Mouse (Mus musculus): ENCODE measurements around the gene Nudt9.

Nudt9 gene

DNA sequence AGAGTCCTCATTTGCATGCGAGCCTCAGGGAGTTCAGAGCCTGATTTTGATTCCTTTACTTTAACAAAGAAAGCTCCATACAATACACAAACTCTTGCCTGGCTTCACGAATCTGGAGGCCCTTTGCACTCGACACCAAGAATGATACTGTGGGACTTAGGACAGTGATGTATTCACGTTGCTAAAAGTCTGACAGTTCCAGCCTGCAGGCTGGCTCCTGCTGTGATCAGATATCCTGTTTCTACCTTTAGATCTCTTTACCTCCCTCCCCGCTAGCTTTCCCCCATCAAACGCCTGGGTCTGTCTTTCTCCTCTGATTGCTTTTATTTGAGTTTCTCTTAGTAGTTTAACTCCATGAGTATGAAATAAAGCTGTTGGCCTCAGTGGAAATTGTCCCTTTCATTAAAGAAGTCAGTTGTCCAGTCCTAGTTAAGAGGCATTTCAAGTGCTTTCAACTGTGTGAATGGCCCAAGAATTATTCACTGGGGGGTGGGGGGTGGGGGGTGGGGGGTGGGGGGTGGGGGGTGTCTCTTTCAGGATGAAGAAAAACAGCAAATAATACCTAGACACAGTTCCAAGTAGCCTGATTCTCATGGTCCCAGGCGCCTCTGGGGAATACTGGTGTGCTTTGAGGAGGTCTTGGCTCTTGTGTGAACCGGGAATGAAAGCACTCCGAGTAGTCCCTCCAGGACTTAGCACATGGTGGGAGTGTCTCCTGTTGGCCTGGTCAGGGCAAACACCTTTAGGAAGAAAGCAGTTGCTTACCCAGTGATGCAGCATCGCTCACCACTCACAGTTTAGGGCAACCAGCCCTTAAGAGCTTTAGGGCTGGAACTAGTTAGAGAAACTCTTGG, 55.8 kb downstream of the Nudt9 start:
- TF ChIP-seq CTCF (conservative IDR thresholded peaks at IDR 0.05; ENCODE audit: low read length) (no peak), NANOG (IDR thresholded peaks at IDR 0.05; ENCODE audit: borderline replicate concordance, low read length) (no peak), POU5F1 (IDR thresholded peaks at IDR 0.05; ENCODE audit: borderline replicate concordance, low read length) (no peak)
- peaks cover 41% of the 10 kb centered on the region for H3K4me1 ChIP-seq (replicated peaks; ENCODE audit: low read depth, low read length)

DNA sequence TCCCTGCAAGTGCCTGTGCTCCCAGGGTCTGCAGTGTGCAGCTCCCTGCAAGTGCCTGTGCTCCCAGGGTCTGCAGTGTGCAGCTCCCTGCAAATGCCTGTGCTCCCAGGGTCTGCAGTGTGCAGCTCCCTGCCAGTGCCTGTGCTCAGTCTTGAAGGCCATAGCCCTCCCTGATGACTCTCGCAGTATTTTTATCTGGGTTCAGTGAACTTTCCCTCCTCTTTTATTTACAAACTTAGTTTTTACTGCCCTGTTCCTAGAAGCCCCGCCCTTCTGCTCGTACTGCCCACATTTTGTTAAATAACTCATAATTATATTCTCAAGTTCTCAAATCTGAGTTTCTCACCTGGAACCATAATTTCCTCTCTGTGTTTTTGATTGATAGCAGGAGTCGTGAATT, 57.1 kb downstream of the Nudt9 start:
- Histone ChIP-seq H3K4me3 (replicated peaks; ENCODE audit: low read length) (no peak overlapping the region), H3K9me3 (ENCODE audit: low read length) (no peaks in the 10 kb centered on the region)
- TF ChIP-seq CTCF (conservative IDR thresholded peaks at IDR 0.05; ENCODE audit: low read length) (no peak), NANOG (IDR thresholded peaks at IDR 0.05; ENCODE audit: borderline replicate concordance, low read length) (no peak), POU5F1 (IDR thresholded peaks at IDR 0.05; ENCODE audit: borderline replicate concordance, low read length) (no peak)

More for the DNA sequence above, 55.8 kb downstream of the Nudt9 start:
- Histone ChIP-seq H3K36me3 (ENCODE audit: insufficient read depth, low read length) (no peaks in the 10 kb centered on the region), H3K27me3 (ENCODE audit: insufficient read depth, low read length) (no peaks in the 10 kb centered on the region), H3K4me3 (replicated peaks; ENCODE audit: low read length) (no peak overlapping the region), H3K9me3 (ENCODE audit: low read length) (no peaks in the 10 kb centered on the region)

DNA sequence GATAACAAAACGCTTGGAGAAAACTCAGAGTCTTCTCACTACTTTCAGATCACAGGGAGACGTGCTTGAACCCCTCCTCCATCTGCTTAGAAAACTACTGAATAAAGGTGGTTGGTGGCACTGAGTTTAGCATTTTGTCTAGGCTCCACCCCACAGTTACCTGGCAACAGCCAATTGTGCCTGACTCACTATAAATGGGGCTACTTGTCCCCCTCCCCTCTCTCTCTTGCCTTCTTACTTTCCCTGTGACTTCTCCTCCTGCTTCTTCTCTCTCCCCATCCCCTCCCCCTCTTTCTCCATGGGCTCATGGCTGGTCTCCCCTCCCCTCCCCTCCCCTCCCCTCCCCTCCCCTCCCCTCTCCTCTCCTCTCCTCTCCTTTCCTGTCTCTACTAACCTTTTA, 58.0 kb downstream of the Nudt9 start:
- Histone ChIP-seq H3K9me3 (ENCODE audit: low read length) (no peaks in the 10 kb centered on the region), H3K27me3 (ENCODE audit: insufficient read depth, low read length) (no peaks in the 10 kb centered on the region), H3K4me1 (replicated peaks; ENCODE audit: low read depth, low read length) (peaks cover 63% of the 10 kb centered on the region), H3K36me3 (ENCODE audit: insufficient read depth, low read length) (no peaks in the 10 kb centered on the region), H3K4me3 (replicated peaks; ENCODE audit: low read length) (no peak overlapping the region)
- no peak for TF ChIP-seq NANOG (IDR thresholded peaks at IDR 0.05; ENCODE audit: borderline replicate concordance, low read length)
- TF ChIP-seq POU5F1 (IDR thresholded peaks at IDR 0.05; ENCODE audit: borderline replicate concordance, low read length) = no peak

More for the DNA sequence above, 57.1 kb downstream of the Nudt9 start:
- Histone ChIP-seq H3K36me3 (ENCODE audit: insufficient read depth, low read length) (no peaks in the 10 kb centered on the region), H3K27me3 (ENCODE audit: insufficient read depth, low read length) (no peaks in the 10 kb centered on the region), H3K4me1 (replicated peaks; ENCODE audit: low read depth, low read length) (peaks cover 54% of the 10 kb centered on the region)

DNA sequence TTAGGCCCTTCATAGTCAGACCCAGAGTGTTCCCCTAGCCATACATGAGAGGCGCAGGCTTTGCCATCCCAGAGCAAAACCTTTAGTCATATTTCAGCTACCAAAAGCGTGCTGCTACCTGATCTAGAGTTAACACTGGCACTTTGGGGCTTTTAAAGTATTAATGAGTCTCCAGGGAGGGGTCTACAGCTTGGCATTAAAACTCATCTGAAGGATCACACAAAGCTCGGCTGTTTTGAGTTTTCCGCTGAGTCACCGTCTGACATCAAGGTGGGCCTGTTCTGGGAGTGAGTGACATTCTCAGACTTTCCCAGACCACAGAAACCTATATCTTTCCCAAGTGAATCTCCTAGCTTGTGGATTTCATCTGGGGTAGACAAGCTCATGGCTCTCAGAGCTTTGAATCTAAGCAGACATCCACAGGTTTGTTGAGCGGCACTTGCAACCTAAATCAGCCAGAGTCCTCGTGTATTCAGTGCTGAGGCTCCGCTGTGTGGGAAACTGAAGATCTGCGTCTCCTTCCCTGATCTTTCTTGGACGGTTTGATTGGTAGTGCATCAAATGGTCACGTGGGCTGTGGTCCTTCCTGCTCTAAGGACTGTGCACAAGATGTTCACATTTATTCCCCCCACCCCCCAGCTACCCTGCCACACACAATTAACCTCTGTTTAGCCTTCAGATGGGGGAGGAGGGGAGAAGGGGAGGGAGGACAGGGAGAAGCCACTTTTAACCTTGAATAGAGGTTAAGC, 62.2 kb downstream of the Nudt9 start:
- Histone ChIP-seq H3K9me3 (ENCODE audit: low read length) (no peaks in the 10 kb centered on the region), H3K4me3 (replicated peaks; ENCODE audit: low read length) (peak overlapping the region; percentile 29), H3K27me3 (ENCODE audit: insufficient read depth, low read length) (no peaks in the 10 kb centered on the region), H3K4me1 (replicated peaks; ENCODE audit: low read depth, low read length) (peaks cover 89% of the 10 kb centered on the region), H3K36me3 (ENCODE audit: insufficient read depth, low read length) (no peaks in the 10 kb centered on the region)
- TF ChIP-seq NANOG (IDR thresholded peaks at IDR 0.05; ENCODE audit: borderline replicate concordance, low read length) (no peak), POU5F1 (IDR thresholded peaks at IDR 0.05; ENCODE audit: borderline replicate concordance, low read length) (no peak), CTCF (conservative IDR thresholded peaks at IDR 0.05; ENCODE audit: low read length) (no peak)

DNA sequence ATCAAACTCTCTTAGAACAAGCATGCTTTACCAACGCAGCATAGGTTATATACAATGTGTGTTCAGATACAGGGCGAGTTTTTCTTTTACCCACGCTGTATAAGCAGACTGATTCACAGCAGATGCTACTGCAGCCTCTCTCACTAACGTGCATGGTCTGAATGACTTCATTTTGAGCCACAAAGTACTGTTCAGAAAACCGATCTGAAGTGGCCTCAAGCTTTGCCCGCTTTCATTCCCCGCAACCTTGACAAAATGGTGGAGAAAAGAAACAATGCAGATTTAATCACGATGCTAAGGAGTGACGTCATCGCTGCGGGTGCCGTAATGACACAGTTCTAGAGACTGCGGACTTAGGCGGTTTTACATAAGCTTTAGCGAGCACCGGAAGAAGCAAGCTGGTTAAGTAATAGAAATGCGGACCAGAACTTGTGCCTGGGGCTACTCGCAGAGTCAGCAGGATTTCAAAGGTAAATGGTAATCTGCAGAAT, 62.8 kb downstream of the Nudt9 start:
- H3K4me1 ChIP-seq (replicated peaks; ENCODE audit: low read depth, low read length) = peaks cover 89% of the 10 kb centered on the region
- H3K27me3 ChIP-seq (ENCODE audit: insufficient read depth, low read length) = no peaks in the 10 kb centered on the region
- H3K36me3 ChIP-seq (ENCODE audit: insufficient read depth, low read length) = no peaks in the 10 kb centered on the region
- no peak for TF ChIP-seq NANOG (IDR thresholded peaks at IDR 0.05; ENCODE audit: borderline replicate concordance, low read length)
- no peak for TF ChIP-seq POU5F1 (IDR thresholded peaks at IDR 0.05; ENCODE audit: borderline replicate concordance, low read length)
- TF ChIP-seq CTCF (conservative IDR thresholded peaks at IDR 0.05; ENCODE audit: low read length) = no peak
- peak overlapping the region; percentile 29 for H3K4me3 ChIP-seq (replicated peaks; ENCODE audit: low read length)
- H3K9me3 ChIP-seq (ENCODE audit: low read length) = no peaks in the 10 kb centered on the region

DNA sequence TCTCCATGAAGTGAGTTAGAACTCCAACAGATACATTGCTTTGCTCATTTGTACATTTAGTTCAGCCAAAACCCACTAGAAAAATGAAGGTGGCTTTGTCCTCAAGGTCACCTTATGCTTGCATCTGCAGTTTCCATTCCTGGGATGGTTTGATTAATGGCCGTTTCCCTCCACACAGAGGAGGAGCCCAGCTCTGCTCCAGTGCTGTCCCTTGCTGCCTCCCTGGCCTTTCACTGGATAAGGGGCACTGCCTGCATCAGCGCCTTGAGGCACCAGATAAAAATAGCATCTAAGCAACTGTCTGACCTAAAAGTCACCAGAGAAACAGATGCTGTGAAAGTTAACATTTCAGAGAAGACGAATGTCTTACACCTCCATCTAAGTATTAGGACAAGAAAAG, 63.4 kb downstream of the Nudt9 start:
- Histone ChIP-seq H3K36me3 (ENCODE audit: insufficient read depth, low read length) (no peaks in the 10 kb centered on the region), H3K27me3 (ENCODE audit: insufficient read depth, low read length) (no peaks in the 10 kb centered on the region), H3K4me3 (replicated peaks; ENCODE audit: low read length) (peak overlapping the region; percentile 29; the same call in 1 of the 2 replicates), H3K9me3 (ENCODE audit: low read length) (no peaks in the 10 kb centered on the region), H3K4me1 (replicated peaks; ENCODE audit: low read depth, low read length) (peaks cover 85% of the 10 kb centered on the region)
- no peak for TF ChIP-seq CTCF (conservative IDR thresholded peaks at IDR 0.05; ENCODE audit: low read length)
- no peak for TF ChIP-seq POU5F1 (IDR thresholded peaks at IDR 0.05; ENCODE audit: borderline replicate concordance, low read length)
- no peak; the same call in 1 of the 2 replicates for TF ChIP-seq NANOG (IDR thresholded peaks at IDR 0.05; ENCODE audit: borderline replicate concordance, low read length)

DNA sequence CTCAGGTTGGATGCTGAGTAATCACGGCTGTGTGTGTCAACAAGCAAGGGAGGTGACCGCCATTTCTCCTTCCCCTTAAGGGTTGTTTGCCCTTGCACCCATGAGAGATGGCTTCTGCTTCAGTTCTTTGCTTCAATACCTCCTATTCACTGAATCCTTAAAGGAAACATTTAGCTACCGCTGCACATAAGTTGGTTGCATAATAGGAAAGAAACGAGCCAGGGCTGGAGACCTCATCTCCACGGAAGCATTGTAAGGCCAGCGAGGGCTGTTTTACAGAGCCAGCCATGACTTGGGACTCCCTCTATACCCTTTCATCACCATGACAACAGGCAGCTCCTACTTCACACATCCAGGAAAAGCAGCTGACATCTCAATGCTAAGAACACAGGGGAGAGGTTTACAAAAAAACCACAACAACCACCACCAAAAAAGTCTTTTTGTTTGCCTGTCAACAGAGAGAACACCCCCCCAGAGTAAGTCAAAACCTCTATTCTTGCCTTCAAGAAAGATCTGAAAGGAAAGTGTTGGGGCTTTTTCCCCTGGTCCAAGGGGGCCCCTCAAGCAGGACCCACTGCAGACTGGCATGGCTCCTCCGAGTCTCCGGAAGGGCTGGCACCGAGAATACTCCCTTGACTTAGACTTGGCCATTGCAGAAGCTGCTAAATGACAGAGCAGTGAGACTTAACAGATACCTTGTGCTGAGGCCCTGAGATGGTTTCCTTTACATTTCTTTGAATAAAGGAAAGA, 64.2 kb downstream of the Nudt9 start:
- Histone ChIP-seq H3K9me3 (ENCODE audit: low read length) (no peaks in the 10 kb centered on the region), H3K4me1 (replicated peaks; ENCODE audit: low read depth, low read length) (peaks cover 80% of the 10 kb centered on the region), H3K36me3 (ENCODE audit: insufficient read depth, low read length) (no peaks in the 10 kb centered on the region), H3K27me3 (ENCODE audit: insufficient read depth, low read length) (no peaks in the 10 kb centered on the region), H3K4me3 (replicated peaks; ENCODE audit: low read length) (no peak overlapping the region)
- TF ChIP-seq NANOG (IDR thresholded peaks at IDR 0.05; ENCODE audit: borderline replicate concordance, low read length) (no peak), CTCF (conservative IDR thresholded peaks at IDR 0.05; ENCODE audit: low read length) (no peak), POU5F1 (IDR thresholded peaks at IDR 0.05; ENCODE audit: borderline replicate concordance, low read length) (no peak)

DNA sequence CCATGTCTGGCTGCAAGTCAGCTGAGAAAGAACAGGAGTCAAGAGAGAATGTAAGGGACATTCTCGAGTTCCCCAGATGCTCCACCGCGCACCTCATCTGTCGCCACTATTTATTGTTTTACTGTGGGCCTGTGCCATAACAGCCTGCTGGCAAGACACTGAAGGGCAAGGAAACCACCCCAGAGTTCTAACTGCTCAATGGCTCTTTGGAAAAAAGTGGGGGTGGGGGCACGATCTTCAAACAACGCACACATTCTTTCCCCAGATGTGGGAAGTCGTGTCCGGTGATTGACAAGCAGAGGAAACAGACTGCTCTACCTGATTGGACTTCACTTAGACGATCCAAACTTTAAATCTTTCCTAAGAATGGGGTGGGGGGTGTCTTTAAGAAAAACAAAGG, 65.9 kb downstream of the Nudt9 start:
- Histone ChIP-seq H3K9me3 (ENCODE audit: low read length) (no peaks in the 10 kb centered on the region), H3K4me3 (replicated peaks; ENCODE audit: low read length) (no peak overlapping the region), H3K27me3 (ENCODE audit: insufficient read depth, low read length) (no peaks in the 10 kb centered on the region), H3K36me3 (ENCODE audit: insufficient read depth, low read length) (no peaks in the 10 kb centered on the region), H3K4me1 (replicated peaks; ENCODE audit: low read depth, low read length) (peaks cover 72% of the 10 kb centered on the region)
- TF ChIP-seq POU5F1 (IDR thresholded peaks at IDR 0.05; ENCODE audit: borderline replicate concordance, low read length) (no peak), CTCF (conservative IDR thresholded peaks at IDR 0.05; ENCODE audit: low read length) (no peak), NANOG (IDR thresholded peaks at IDR 0.05; ENCODE audit: borderline replicate concordance, low read length) (peak; percentile 10; the same call in 1 of the 2 replicates)
